Mouse (Mus musculus) pancreas, adult 10 weeks (tissue): ENCODE data around the gene Tti1. TPM values are rescaled to one million over a fixed set of nuclear protein-coding genes. Genes with fewer than 3 reads are reported as not detected.

ENCODE experiments used
- polyA plus RNA-seq: library from polyadenylated mRNA; stranded (reverse); fragments of 350-450 nt; fragmentation: Illumina TruSeq; extraction: RNeasy Lipid Tissue Mini Kit (QIAGEN cat#74804); gene quantifications from one replicate; pipeline ENCODE4 v1.2.3, GENCODE M21; 2015; ENCODE audit warnings: low read depth, low replicate concordance; ENCODE audit not compliant: insufficient read depth

The Tti1 gene
- polyA plus RNA-seq, result 2.8 TPM

DNA sequence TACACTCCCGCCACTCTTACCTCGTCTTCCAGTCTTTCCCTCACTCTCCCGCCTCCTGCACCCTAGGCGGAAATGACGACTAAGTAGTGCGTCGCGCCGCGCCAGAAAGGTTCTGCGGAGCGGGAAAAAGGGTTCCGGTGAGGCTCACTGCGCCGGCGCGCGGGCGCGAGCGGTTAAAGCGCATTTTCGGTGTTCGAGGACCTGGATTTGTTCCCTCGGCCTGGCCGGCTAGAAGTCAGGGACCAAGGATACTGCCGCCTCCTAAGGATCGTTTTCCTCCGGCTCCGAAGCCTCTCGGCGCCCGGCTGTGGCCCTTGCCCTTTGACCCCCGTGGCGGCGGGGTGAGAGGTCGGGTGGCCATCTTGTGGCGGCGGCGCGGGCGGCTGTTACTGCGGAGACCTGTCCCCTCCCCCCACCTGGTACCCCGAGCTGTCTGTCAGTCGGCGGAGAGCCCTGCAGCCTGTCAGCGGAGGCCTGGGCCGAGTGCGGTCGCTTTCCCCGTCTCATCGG, at the start of gene Tti1, which contains the start of gene Rprd1b:
Gene Tti1, minus strand, starts transcription at position 80 of the 510 bp plus-strand sequence.
Gene Rprd1b, plus strand, starts transcription at position 144 of the 510 bp plus-strand sequence.

Other genes with a start within 250 kb of the Tti1 start
- 4.0 TPM for gene Vstm2l, start 113.8 kb downstream of the Tti1 start, polyA plus RNA-seq
- gene Rprd1b, start 64 bp upstream of the Tti1 start, polyA plus RNA-seq, result 5.5 TPM
- 37.2 TPM for gene Tgm2, start 118.0 kb upstream of the Tti1 start, polyA plus RNA-seq
- 0.89 TPM for gene D630003M21Rik, start 200.8 kb upstream of the Tti1 start, polyA plus RNA-seq
- gene Bpi, start 229.7 kb upstream of the Tti1 start, polyA plus RNA-seq, result not detected